Mouse (Mus musculus) liver, embryonic 14.5 days (tissue): ENCODE results near the gene Tmcc1. TPM values are rescaled to one million over a fixed set of nuclear protein-coding genes. Genes with fewer than 3 reads are reported as not detected.

Experiments used
- ATAC-seq: fragments of 200-750 bp; cut with Nextera tagmentation; 2 replicates; pipeline ENCODE4 v1.8.0; 2017; ENCODE audit warnings: moderate number of reproducible peaks, mild to moderate bottlenecking, moderate library complexity; ENCODE audit not compliant: insufficient read depth
- DNase-seq, 3 experiments: peaks; one replicate each; pipeline ENCODE4 v3.0.0-alpha.2; 2012 to 2013; ENCODE audit warnings: low read depth in 3 of 3, low spot score in 3 of 3
- H3K27ac ChIP-seq: fragments of 300-500 bp; sonication (generic); 2 replicates; pipeline ENCODE4 v1.5.1; 2014; ENCODE audit warnings: moderate library complexity, mild to moderate bottlenecking, control low read depth, inconsistent platforms
- H3K27me3 ChIP-seq: fragments of 300-500 bp; sonication (generic); 2 replicates; pipeline ENCODE4 v1.6.1; 2014; ENCODE audit warnings: mild to moderate bottlenecking, low read length, moderate library complexity; ENCODE audit not compliant: control insufficient read depth, insufficient read depth
- H3K36me3 ChIP-seq: fragments of 300-500 bp; sonication (generic); replicated peaks from 2 replicates; pipeline ENCODE4 v1.6.1; 2014; ENCODE audit warnings: low read depth; ENCODE audit not compliant: control insufficient read depth, insufficient read depth
- H3K4me1 ChIP-seq, 2 experiments: fragments of 200-500 bp in 1 of 2; fragments of 300-500 bp in 1 of 2; sonication (generic) in 1 of 2; replicated peaks; 2 replicates each; pipeline ENCODE4 v1.6.1; 2012 to 2014; ENCODE audit warnings: antibody characterized with exemption in 1 of 2, inconsistent platforms in 1 of 2, low read length in 1 of 2; ENCODE audit not compliant: control insufficient read depth in 2 of 2, insufficient read depth in 2 of 2
- H3K4me2 ChIP-seq: fragments of 300-500 bp; sonication (generic); 2 replicates; pipeline ENCODE4 v1.6.1; 2014; ENCODE audit warnings: low read depth, mild to moderate bottlenecking, control low read depth, moderate library complexity
- H3K4me3 ChIP-seq, 2 experiments: fragments of 200-500 bp in 1 of 2; fragments of 300-500 bp in 1 of 2; sonication (generic) in 1 of 2; 2 replicates each; pipeline ENCODE4 v1.5.1; 2012 to 2014; ENCODE audit warnings: low read depth in 2 of 2, low read length in 2 of 2, mild to moderate bottlenecking in 2 of 2, control low read depth in 1 of 2, inconsistent platforms in 1 of 2, moderate library complexity in 1 of 2; ENCODE audit not compliant: insufficient read depth in 1 of 2
- H3K9ac ChIP-seq: fragments of 300-500 bp; sonication (generic); replicated peaks from 2 replicates; pipeline ENCODE4 v1.6.1; 2014; ENCODE audit warnings: mild to moderate bottlenecking, control low read depth, moderate library complexity
- H3K9me3 ChIP-seq: fragments of 300-500 bp; sonication (generic); 2 replicates; pipeline ENCODE4 v1.6.1; 2016; ENCODE audit warnings: low read length, mixed read lengths; ENCODE audit not compliant: control insufficient read depth
- CTCF ChIP-seq: IDR thresholded peaks from 2 replicates; pipeline ENCODE4 v1.5.1; 2016; ENCODE audit warnings: antibody characterized with exemption, low read depth, control low read depth
- EP300 ChIP-seq: IDR thresholded peaks from 2 replicates; pipeline ENCODE4 v1.6.1; 2016; ENCODE audit warnings: antibody characterized with exemption, low read depth
- WGBS: fragments of 180-500 bp; shearing (Covaris S2); extraction: QIAGEN DNeasy Blood & Tissue Kit; methylation state at CpG from one replicate; pipeline ENCODE4 v1.1.7; 2014; ENCODE audit not compliant: insufficient replicate concordance; 5-methylcytosine and 5-hydroxymethylcytosine counted together
- polyA plus RNA-seq, 2 experiments: library from polyadenylated mRNA; depleted of rRNA in 1 of 2; stranded (reverse) in 1 of 2; unstranded in 1 of 2; fragments of >200 nt; fragmentation: Nextera tagmentation in 1 of 2; extraction: Ambion mirVana in 1 of 2; gene quantifications; 2 replicates each; pipeline versions ENCODE4 v1.2.1 to v1.2.3; 2012 to 2014

Gene Tmcc1
- polyA plus RNA-seq, 2 experiments: 2.6 to 3.2 TPM

- Histone ChIP-seq H3K4me1 (0 out of 4 replicates have a peak, but pooled peaks cover 0 to 1% of the 10 kb centered on the region in 2 experiments), H3K27ac (no peak overlapping the region), H3K9me3 (no peaks in the 10 kb centered on the region), H3K4me2 (peak overlapping the region; percentile 77), H3K4me3 (peak overlapping the region; percentile 52 to 60), H3K9ac (no peak overlapping the region), H3K27me3 (peaks cover 35% of the 10 kb centered on the region), H3K36me3 (no peaks in the 10 kb centered on the region)
- 1% methylated on average over 83 of the region's 86 CpGs for WGBS
- TF ChIP-seq CTCF (no peak), EP300 (no peak)
- ATAC-seq (no peak), DNase-seq (no peak)
Measured at GRCm38 (mm10) chr6:115993463-115994145, 199.7 kb downstream of the Tmcc1 start.

DNA sequence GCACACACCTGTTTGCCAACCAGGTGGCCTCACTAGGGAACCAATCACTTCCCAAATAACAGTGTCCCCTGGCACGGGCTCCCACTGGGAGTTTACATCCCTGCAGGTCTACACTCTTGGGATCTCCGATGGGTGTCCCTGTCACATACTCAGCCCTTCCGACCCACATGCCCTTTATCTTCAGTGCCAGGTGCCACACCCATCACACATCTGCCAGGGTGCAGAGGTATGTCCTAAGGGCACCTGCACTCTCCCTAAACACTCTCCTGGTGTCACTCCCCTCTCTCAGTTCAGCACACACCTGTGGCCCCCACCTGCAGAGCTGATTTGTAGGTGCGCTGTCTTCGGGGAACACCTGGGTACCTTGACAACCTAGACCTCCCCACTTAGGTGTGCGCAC, 200.3 kb downstream of the Tmcc1 start:
- H3K9me3 ChIP-seq: no peaks in the 10 kb centered on the region

GRCm38 (mm10) chr6:115991881-115992620, 201.2 kb downstream of the Tmcc1 start:
- 32% methylated on average over 10 of the region's 10 CpGs for WGBS
- Histone ChIP-seq H3K27ac (no peak overlapping the region), H3K4me2 (no peak overlapping the region; the same call in 1 of the 2 replicates), H3K4me1 (0 out of 4 replicates have a peak, but pooled peaks cover 0 to 1% of the 10 kb centered on the region in 2 experiments), H3K4me3 (peak overlapping the region; percentile 1 to 6; a peak in 2 of 4 replicates), H3K27me3 (peaks cover 35% of the 10 kb centered on the region), H3K9me3 (no peaks in the 10 kb centered on the region), H3K36me3 (no peaks in the 10 kb centered on the region), H3K9ac (no peak overlapping the region)
- no peak for DNase-seq
- no peak for ATAC-seq
- TF ChIP-seq EP300 (no peak), CTCF (no peak)

More for the DNA sequence above, 200.3 kb downstream of the Tmcc1 start:
- Histone ChIP-seq H3K36me3 (no peaks in the 10 kb centered on the region), H3K4me3 (peak overlapping the region; percentile 52 to 60; a peak in 3 of 4 replicates), H3K27me3 (peaks cover 35% of the 10 kb centered on the region), H3K4me1 (0 out of 4 replicates have a peak, but pooled peaks cover 0 to 1% of the 10 kb centered on the region in 2 experiments), H3K27ac (no peak overlapping the region), H3K9ac (no peak overlapping the region), H3K4me2 (peak overlapping the region; percentile 77)
- WGBS: 36% methylated on average over 6 of the region's 6 CpGs
- ATAC-seq (no peak), DNase-seq (no peak)
- no peak for TF ChIP-seq EP300
- no peak for TF ChIP-seq CTCF

DNA sequence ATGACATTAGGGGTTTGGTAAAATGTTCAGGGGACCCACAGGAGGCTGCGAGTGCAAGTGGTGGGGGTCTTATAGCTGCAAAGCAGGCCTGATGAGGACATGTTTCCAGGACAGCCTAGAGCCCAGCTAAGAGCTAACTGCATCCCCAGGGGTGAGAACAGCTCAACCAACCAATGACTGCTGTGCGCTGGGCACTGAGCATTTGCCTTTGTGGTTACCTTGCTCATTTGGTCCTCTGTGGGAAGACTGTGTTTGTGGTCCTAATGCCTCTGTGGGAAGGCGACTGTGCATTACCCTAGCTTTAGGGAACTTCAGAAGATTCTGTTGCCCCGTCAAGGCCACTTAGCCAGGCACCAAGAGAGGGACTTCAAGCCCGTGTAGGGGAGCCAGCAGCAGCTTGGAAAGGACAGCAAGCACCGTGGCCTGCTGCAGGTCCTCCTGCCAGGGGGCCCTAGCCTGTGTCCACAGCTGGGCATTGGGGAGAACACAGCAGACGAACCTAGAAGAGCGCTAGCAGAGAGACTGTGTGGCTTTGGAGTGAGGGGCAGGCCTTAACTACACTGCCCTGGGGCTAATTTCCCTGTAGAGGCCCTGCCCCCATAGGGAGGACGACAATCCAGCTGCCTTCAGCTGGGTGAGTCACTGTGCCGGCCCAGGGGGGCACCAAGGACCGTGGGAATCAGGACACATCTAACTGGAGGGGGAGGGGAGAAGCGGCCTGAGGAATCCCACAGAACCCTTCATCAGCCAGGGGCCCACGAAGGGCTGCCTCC, 202.0 kb downstream of the Tmcc1 start:
- Histone ChIP-seq H3K27ac (no peak overlapping the region), H3K9ac (no peak overlapping the region), H3K4me2 (no peak overlapping the region), H3K36me3 (no peaks in the 10 kb centered on the region), H3K9me3 (no peaks in the 10 kb centered on the region), H3K4me3 (peak overlapping the region in 1 of 2 experiments; percentile 1; a peak in 3 of 4 replicates), H3K27me3 (peaks cover 34% of the 10 kb centered on the region), H3K4me1 (no peaks in the 10 kb centered on the region)
- TF ChIP-seq EP300 (no peak), CTCF (no peak)
- no peak for DNase-seq
- 27% methylated on average over 13 of the region's 13 CpGs for WGBS
- ATAC-seq: no peak
